Mouse (Mus musculus): ENCODE results near the gene Fnip2.

Gene Fnip2

DNA sequence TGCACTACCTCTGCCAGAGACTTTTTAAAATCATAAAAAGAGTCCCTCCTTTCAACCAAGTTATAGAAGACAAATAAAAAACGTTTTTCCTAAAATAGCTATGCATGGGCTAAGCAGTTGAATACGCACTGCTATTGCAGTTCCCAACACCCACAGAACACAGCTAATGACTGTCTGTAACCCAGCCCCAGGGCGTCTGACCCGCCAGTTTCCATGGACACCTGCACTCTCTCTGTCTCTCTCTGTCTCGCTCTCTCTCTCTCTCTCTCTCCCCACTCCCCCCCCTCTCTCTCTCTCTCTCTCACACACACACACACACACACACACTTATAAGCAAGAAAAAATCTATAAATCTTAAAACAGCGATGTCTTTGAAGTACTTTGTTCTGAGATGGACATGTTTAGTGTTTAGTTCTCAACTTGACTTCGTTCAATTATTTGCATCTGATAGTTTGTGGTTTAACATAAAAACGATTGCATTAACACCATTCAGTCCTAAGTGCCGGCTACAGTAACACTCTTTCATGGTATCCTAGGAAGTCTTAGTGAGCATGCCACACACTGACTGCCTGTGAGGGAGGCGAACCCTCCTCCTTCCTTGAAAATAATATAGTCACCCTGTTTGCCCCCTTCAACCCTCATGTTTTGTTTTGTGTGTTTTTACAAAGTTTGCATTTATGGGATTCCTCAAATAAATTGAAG lies 157.5 kb downstream of the Fnip2 start:
- DNase-seq: no peak

DNA sequence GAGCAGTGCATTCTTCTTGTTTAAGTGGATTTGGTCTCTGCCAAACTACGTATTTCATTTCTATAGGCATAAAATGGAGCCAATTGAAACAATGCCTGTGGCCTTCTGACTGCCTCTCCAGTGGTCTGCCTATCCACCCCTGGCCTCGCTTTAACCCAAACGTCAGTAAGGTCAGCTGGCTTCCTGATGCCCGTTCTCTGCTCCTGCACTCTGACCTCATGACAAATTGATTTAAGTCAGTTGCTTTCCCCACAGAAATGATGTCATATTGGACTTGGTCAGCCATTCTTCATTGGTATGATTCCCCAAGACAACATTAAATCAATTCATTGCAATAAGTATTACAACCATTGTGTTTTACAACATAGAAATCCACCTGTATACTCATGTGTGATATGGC lies 159.1 kb downstream of the Fnip2 start:
- no peak for DNase-seq
